Mouse (Mus musculus): Measurements from ENCODE around the gene Zc3h8.
A peak's percentile ranks its signal among the peaks of the same experiment; 100 is the strongest.

The Zc3h8 gene

DNA sequence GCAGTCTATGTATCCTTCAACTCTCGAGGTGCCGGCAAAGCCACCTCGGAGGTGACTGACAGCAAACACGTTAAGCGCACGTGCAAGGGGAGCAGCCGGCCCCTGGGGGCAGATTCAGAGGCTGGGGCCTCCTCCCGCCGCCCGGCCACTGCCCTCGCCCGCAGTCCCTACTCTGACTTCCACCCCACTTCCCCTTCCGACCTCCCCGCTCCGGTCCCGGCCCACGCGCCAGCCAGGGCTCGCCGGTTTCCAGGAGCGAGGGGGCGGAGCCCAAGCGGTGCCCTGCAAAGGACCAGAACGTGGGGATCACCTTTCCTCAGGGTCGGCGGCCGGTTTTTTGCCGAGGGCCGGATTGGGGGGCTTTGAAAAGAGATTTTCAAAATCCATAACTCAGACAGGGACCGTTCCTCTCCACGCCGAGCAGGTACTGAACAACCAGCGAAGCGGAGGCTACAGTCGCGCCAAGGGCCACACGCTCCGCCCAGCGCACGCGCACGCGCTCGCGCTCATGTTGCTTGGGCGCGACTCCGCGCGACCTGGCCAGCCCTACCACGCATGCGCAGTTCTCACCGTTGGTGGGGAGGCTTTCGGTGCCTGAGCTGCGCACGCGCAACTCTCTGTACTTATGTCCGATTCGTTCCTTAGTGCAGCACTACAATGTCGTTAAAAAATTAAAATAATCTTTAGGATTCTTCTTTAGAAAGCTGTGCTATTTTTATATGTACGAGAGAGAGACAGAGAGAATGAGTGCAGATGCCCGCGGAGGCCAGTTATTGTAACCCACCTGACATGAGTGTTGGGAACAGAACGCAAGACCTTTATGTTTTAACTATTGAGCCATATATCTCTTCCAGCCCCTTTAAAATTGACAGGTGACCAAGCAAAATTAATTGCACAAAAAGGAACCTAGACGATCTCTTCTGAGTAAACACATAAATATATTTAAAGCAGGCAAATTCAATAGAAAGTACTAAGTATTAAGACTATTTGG lies at the start of gene Zc3h8:
Gene Zc3h8 (minus strand): TSS at position 540 of the 991 bp plus-strand sequence.
- DNase-seq (ENCODE audit: low spot score in 2 of 2) = peak; percentile 96 to 98

DNA sequence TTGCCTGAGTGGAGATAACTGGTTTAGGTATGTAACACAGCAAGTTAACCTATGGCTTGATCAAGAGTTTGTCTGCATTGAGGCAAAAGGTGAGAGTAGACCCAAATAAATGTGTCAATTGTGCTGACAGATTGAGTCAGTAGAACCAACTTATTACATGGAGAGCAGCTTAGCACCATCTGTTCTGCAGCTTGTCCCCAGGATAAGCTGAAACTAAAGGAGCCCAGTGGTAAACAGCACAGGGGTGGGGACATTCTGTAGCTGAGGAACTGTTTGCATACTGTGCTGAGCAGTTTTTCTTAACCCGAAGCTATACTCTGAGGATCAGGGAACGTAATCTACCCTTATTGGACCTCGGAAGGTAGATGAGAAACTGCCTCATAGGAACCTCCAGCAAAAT lies 40.9 kb upstream of the Zc3h8 start:
- no peak for DNase-seq (ENCODE audit: low spot score in 2 of 2)

DNA sequence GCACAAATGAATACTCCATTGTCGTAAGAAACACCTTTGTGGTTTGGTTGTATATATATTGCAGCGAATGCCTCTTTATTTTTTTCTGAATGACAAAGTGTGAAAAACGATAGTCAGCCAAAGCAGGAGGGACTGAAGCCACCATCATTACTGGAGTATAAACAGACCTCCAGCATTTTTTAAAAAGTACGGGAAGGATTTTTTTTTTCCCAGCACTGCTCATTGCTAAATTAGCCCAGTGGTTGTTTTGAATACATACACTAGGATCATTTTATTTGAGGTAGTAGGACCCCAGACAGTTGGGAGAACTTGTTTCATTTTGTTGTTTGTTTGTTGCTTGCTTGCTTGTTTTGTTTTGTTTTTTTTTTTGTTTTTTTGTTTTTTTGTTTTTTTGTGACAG lies 31.7 kb upstream of the Zc3h8 start:
- DNase-seq (ENCODE audit: low spot score in 2 of 2) = no peak

DNA sequence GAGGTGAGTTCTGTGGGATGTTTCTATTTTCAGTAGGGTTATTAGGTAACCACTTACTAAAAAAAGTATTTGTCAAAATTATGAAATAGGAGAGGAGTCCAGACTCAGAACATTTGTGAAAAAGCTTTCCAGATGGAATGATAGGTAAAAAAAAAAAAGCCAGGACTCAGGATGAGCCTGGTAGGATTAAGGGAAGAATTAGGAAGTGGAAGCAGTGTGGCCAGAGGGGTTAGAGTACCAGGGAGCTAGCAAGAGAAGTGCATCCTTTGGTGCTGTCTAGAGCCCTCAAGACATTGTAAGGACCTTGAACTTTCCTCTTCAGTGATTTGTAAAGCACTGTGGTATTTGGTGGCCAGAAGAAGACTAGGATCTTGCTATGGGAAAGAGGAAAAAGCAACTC lies 28.4 kb upstream of the Zc3h8 start:
- no peak for DNase-seq (ENCODE audit: low spot score in 2 of 2)

DNA sequence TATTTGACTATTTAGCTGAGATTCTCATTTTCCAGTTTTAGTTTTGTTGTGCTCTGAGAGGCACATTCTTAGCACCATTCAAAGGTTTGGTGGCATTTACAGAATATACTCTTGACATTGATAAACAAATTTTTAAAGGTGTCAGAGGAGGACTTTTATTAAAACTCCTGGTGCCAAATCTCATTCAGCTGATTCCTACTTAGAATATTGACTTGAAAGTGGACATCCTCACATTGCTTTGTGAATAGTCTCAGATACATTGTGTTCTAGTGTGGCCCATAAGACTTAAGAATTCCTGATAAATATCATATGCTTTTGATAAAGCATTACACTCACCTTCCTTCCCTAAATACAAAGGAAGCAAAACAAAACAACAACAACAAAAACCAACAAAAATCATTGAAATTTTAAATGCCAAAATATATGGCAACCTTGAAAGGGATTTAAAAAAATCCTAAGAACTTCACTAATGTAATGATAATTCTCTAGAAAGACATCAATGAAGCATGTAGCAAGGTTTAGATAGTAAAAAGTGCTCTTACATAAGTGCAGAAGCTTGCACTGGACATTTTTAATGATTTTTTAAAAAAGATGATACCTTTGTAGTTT lies 24.7 kb upstream of the Zc3h8 start:
- no peak for DNase-seq (ENCODE audit: low spot score in 2 of 2)

DNA sequence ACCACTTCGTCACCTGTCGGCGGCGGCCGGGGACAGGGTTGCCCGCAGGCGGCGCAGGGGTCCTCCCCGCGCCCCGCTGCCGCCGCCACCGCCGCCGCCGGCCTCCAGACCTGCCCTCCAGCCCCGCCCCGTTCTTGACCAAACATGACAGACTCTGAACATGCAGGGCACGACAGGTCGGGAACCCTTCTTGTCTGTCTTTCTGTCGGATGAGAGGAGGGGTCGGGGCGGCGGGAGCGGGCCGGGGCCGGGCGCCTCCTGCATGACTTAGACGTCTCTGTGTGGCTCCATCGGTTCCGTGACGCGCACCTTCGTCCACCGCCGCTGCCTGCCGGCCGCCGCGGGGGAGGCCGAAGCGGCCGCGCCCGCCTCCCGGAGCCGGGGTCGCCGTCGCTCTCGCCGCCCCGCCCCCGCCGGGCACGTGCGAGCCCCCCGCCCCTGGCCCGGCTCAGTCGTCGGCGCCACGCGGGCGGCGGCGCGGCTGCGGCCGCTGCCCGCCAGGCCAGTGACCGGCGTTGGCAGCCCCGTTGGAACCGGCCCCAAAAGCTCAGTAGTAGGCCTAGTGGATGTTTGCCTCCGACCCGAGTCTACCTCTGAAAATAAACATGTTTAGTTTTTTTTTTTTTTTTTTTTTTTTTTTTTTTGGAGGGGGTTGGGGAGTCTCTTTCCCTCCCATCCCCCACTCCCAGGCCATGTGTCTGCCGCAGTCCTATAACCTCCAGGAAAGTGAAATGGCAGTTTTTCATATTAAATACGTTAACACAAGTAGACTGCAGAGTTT lies 24.0 kb upstream of the Zc3h8 start, which contains the start of gene Gm10762:
Gene Gm10762 (minus strand): TSS at position 65 of the 781 bp plus-strand sequence.
- DNase-seq (ENCODE audit: low spot score in 2 of 2) = peak; percentile 71 to 72

DNA sequence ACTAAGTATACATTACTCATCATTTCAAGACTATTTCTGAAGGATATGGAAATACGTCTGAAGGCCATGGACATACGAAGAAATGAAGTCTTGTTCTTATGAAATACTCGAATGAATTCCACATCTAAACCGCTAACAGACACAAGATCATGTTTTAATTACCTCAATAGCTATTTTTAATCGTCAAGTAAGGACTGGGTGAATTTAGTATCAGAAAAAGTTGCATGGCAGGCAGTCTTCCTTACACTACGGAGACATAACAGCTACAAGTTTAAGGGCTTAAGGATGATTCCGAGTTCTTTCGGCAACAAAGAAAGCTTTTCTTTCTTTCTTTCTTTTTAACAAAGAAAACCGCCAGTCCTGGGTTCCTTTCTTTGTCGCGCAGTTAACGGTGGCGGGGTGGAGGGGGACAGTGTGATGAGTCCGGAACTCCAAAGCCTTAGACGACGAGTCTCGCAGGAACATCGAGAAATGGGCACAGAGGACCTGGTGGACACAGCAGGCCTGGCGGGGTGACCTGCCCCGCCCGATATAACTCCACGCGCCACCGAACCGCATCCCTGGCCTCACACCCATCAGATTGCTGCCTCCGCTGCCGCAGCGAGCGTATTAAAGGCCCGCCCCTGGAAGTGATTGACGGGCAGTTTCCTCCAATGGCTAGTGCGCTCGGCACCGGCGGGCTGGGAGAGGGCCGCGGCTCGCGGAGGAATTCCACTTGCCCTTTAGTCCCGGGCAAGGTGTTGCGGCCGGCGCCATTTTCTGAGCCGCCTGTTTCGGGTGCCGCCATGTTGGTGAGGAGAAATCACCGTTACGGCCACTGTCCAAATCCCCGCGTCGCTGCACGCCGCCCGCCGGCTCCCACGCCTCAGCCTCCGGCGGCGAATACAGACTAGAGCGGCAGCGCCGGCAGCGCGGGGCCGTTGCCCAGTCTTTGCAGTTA lies 23.0 kb upstream of the Zc3h8 start, which contains the start of gene Zc3h6:
Gene Zc3h6 (plus strand): TSS at position 762 of the 940 bp plus-strand sequence.
- peak; percentile 98 to 99 for DNase-seq (ENCODE audit: low spot score in 2 of 2)

DNA sequence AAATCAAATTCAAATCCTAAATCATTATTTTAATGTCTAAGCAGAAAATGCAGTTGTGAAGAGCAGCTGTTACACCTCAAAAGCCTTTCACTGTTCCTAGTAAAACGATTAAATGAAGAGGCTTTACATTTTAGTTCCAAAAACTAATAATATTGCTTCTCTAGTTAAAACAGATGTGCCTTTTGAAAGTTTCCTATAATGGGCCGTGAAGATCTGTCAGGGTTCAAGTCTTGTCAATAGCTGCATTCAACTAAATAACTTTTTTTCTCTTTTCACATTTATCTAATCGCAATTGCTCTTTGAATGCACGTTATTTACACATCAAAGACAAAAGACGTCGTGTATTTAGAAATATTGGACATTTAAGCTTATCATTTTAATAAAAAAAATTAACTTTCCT lies 22.4 kb upstream of the Zc3h8 start:
- no peak for DNase-seq (ENCODE audit: low spot score in 2 of 2)

DNA sequence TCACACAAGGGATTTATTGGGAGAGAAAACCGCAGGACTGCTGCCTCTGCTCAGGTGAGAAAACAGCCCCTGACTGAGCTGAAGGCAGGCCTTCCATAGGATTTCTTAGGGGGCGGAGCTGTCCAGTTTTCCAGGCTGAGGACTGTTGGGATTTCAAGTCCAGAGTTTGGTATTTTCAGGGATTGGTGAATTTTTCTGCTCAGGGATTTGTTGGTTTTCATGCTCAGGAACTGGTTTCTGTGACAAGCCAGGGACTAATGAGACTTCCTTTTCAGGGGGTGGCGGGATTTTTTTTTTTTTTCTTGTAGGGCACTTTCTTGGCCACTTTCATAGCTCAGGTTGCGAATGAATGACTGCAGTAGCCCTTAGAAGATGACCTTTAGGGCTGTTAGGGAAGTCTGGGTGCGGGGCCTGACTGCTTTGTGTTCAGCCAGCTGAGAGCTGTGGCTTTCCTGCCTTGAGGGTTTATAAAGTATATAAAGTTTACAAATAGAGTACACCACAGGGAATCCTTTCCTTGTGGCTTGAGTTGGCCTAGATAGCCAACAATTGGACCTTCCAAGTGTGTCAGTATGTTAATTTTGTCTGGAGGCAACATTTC lies 21.7 kb upstream of the Zc3h8 start:
- DNase-seq (ENCODE audit: low spot score in 2 of 2) = no peak

DNA sequence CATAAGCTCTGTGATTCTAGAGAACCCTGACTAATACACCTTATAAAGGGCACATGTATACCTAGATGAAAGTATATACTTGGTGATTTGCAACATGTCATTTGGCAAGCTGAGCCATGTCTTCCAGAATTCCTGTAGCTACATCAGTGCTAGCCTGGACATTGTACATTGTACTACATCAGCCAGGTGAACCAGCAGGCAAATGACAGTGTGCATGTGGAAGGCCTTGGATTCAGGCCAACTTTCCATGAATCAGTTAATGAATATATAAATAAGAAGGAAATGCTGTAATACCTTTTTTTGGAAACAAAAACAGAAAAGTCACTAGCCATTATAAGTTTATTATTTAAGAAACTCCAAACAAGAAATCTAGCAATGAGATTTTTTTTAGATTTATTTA lies 10.3 kb upstream of the Zc3h8 start:
- DNase-seq (ENCODE audit: low spot score in 2 of 2) = no peak

DNA sequence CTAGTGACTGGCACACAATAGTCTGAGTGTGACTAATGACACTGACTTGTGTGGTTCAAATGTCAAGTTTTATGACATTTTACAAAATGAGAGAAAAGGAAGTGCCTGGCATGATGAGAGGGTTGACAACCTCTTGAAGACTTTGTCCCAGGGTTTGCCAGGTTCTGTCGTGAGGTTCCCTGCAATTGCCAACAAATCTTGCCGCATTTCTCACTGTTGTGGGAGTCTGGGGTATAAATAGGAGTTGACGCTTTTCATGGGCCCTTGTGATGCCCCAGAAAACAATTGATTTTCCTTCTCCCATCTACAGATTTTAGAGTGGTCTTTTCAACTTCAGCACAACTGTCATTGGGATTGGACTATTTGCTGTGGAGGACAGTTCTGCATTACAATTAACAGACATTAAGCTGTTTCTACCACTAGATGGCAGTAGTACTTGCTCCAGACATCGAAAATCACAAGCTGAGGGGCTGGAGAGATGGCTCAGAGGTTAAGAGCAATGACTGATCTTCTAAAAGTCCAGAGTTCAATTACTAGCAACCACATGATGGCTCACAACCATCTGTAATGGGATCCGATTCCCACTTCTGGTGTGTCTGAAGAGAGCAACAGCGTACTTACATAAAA lies 4.2 kb upstream of the Zc3h8 start:
- DNase-seq (ENCODE audit: low spot score in 2 of 2) = no peak

DNA sequence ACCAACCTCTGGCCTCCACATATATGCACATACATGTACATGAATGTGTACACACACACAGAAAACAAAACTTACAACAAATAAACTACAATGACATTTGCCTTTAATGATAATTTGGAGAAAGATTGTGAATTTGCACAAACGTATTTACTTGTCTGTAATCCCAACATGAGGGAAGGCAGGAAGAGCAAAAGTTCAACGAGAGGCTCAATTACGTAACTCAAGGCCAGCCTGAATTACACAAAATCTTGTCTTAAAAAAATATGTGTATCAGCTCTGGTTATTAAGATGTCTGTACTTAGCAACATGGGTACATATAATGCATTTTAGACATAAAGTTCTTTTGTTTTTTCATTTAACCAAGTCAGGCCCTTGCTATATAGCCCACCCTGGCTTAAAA lies 7.6 kb downstream of the Zc3h8 start:
- no peak for DNase-seq (ENCODE audit: low spot score in 2 of 2)

DNA sequence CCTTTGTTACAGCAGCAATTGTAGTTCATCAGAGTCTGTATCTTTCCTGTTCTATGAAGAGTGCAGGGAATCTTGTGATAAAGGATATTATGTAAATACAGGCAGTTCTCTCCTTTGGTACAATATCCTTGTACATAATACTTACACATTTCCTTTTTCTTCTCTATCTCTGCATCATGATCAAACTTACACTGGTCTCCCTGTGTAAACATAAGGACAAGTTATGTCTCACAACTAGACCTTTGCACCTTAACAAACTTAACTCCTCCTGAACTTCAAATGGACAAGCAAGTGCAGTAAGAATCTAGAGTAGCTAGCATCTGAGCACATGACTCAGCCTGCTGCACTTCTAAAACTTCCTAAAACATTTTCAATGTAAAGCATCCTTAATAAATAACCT lies 13.2 kb downstream of the Zc3h8 start:
- DNase-seq (ENCODE audit: low spot score in 2 of 2) = no peak

DNA sequence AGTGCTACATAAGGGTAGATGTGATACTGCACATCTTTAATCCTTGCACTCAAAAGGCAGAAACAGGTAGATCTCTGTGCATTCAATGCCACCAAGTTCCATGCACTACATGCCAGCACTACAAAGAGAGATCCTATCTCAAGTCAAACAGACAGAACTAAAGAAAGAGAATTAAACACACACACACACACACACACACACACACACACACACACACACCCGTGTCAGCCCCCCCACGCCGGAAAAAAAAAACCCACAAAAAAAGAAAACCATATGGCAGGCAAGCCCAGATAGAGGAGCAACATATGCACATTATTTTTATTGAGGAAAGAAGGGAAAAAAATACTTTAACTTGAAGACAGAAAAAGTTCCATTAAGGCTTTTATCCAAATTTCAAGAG lies 15.4 kb downstream of the Zc3h8 start:
- DNase-seq (ENCODE audit: low spot score in 2 of 2) = no peak

DNA sequence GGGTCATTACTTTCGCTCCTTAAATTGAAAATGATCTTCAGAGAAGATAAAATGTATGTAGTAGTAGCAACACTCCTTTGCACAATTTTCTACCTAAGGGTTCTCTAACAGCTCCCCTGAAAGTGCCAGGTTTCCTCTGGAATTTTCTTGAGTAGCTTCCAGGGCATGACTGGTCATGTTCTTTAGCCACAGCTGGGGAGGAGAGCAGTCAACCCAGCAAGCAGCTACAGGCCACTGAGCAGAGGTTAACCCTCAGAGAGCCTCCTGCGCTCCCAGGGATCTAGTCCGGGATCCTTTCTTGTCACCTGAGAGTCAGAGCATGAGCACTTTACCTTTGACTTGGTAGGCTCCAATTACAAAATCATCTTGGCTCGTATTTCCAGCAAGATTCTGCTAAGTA lies 19.1 kb downstream of the Zc3h8 start:
- DNase-seq (ENCODE audit: low spot score in 2 of 2) = no peak

DNA sequence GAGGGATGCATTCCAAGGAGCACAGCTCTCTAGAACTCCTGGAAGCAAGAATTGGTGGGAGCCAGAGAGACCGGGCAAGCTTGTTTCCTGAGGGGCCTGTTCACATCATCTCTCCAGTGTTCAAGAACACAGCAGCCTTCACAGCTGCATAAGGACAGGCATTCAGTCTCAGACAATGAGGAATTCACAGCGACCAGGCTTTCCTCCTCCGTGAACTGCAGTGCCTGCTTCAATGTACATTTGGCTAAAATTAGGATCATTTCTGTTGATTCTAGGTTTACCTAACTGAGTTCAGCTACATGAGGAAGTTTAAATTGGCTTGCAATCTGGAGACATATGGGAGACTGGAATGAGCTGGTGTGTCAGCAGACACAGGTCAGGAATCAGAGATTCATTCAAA lies 27.3 kb downstream of the Zc3h8 start:
- no peak for DNase-seq (ENCODE audit: low spot score in 2 of 2)

DNA sequence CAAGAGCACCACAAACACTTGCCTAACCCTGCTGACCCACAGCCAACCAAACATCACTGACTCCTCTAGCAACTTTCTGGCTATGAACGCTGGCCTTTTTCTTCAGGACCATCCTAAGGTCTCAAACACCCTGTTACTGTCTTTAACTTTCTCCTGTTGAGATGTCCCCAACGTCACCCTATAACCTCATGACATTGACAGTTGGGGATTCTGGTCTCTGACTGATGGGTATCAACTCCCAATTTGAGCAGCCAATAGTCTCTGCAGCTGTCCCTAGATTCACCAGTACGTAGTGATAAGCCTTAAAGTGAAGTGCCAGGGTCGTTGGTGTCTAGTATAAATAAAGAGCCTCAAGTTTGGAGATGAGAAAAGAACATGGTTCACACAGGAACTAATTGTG lies 28.9 kb downstream of the Zc3h8 start:
- no peak for DNase-seq (ENCODE audit: low spot score in 2 of 2)

DNA sequence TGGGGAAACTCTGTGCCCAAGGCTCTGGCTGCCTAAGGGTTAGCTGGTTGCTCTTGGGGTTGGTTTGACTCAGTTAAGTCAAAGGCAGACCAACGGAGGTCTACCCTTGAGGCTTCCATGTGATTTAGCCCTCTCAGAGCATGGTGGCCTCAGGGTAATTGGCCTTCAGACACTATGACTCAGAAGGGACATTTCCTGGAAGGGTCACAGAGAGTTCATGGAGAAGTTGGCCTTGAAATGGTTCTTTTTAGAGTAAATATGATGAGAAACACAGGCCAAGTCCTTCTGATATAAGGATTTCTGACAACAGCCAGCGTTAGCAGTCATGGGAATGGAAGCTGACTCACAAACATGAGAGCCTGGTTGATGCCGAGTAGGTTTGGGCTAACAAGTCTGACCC lies 40.2 kb downstream of the Zc3h8 start:
- DNase-seq (ENCODE audit: low spot score in 2 of 2) = no peak

DNA sequence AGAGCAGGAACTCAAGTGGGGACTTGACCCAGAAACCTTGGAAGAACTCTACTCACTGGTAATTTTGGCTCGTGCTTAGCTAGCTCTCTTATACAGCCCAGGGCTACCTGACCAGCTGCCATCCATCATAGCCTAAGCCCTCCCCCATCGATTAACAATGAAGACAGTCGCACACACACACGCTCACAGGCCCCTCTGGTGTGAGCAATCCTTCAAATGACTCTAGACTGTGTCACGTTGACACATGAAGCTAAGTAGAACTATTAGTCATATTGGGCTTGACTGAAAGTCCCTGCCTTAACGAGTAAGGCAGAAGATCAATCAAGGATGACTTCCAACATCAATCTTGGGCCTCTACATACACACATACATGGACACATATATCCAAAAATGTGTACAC lies 41.0 kb downstream of the Zc3h8 start:
- no peak for DNase-seq (ENCODE audit: low spot score in 2 of 2)

DNA sequence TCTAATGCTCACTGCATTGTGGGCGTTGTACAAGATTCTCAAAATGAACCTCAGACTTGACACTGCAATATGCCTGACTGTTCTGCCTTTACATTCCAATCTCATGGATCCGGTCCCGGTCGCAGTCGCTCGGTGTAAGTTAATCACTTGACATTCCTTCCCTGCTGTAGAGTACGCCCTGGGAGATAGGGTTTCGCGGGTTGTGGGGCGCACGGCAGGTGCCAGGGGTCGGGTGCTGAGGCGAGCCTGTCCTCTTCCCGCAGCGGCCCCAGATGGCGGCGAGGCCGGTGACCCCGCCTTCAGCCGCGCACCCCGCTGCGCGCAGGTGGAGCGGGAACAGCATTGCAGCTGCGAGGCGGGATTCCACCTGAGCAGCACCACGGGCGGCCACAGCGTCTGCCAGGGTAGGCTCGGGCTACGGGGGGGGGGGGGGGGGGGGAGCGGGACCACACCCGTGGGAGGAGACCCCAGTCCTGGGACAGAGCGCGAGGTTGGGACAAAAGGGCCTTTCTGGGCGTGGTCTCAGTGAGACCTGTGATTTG lies 51.6 kb downstream of the Zc3h8 start:
- no peak for DNase-seq (ENCODE audit: low spot score in 2 of 2)

All from spleen, postnatal 14 days (tissue).